Mouse (Mus musculus) kidney, postnatal 0 days (tissue): ENCODE results near the gene Arhgef17. TPM values are rescaled to one million over a fixed set of nuclear protein-coding genes. Genes with fewer than 3 reads are reported as not detected.

Experiments
- ATAC-seq: fragments of 200-750 bp; cut with Nextera tagmentation; replicated peaks from 2 replicates; pipeline ENCODE4 v1.8.0; 2017; ENCODE audit warnings: low read depth, moderate number of reproducible peaks, moderate TSS enrichment, moderate library complexity; ENCODE audit not compliant: low FRiP score
- DNase-seq: peaks from one replicate; pipeline ENCODE4 v3.0.0-alpha.2; 2016; ENCODE audit warnings: low spot score
- H3K27ac ChIP-seq: fragments of 300-500 bp; sonication (generic); 2 replicates; pipeline ENCODE4 v1.5.1; 2014; ENCODE audit warnings: mild to moderate bottlenecking
- H3K27me3 ChIP-seq: fragments of 300-500 bp; sonication (generic); 2 replicates; pipeline ENCODE4 v1.6.1; 2014; ENCODE audit warnings: low read length, mixed read lengths; ENCODE audit not compliant: insufficient read depth
- H3K36me3 ChIP-seq: fragments of 300-500 bp; sonication (generic); 2 replicates; pipeline ENCODE4 v1.6.1; 2014; ENCODE audit warnings: low read length, mixed read lengths; ENCODE audit not compliant: insufficient read depth
- H3K4me1 ChIP-seq: fragments of 300-500 bp; sonication (generic); replicated peaks from 2 replicates; pipeline ENCODE4 v1.6.1; 2014; ENCODE audit warnings: antibody characterized with exemption, low read length, mixed read lengths; ENCODE audit not compliant: insufficient read depth
- H3K4me2 ChIP-seq: fragments of 300-500 bp; sonication (generic); 2 replicates; pipeline ENCODE4 v1.6.1; 2014; ENCODE audit warnings: mild to moderate bottlenecking, low read length, moderate library complexity, mixed read lengths
- H3K4me3 ChIP-seq: fragments of 300-500 bp; sonication (generic); replicated peaks from 2 replicates; pipeline ENCODE4 v1.5.1; 2014; ENCODE audit warnings: low read depth, low read length
- H3K9ac ChIP-seq: fragments of 300-500 bp; sonication (generic); 2 replicates; pipeline ENCODE4 v1.6.1; 2014; ENCODE audit warnings: low read depth, low read length
- H3K9me3 ChIP-seq: fragments of 300-500 bp; sonication (generic); replicated peaks from 2 replicates; pipeline ENCODE4 v1.6.1; 2016; ENCODE audit warnings: low read length, inconsistent platforms, mixed read lengths
- CTCF ChIP-seq: IDR thresholded peaks from 2 replicates; pipeline ENCODE4 v1.5.1; 2016; ENCODE audit warnings: antibody characterized with exemption, low read depth, mild to moderate bottlenecking, moderate library complexity
- WGBS: fragments of 180-500 bp; shearing (Covaris S2); extraction: QIAGEN DNeasy Blood & Tissue Kit; methylation state at CpG from one replicate; pipeline ENCODE4 v1.1.7; 2014; 5-methylcytosine and 5-hydroxymethylcytosine counted together
- polyA plus RNA-seq: library from polyadenylated mRNA; unstranded; fragments of >200 nt; fragmentation: Nextera tagmentation; extraction: Ambion mirVana; gene quantifications from 2 replicates; pipeline ENCODE4 v1.2.1, GENCODE M21; 2015

Gene Arhgef17
- polyA plus RNA-seq, 1 experiment from 2014 or later, result 7.8 TPM

DNA sequence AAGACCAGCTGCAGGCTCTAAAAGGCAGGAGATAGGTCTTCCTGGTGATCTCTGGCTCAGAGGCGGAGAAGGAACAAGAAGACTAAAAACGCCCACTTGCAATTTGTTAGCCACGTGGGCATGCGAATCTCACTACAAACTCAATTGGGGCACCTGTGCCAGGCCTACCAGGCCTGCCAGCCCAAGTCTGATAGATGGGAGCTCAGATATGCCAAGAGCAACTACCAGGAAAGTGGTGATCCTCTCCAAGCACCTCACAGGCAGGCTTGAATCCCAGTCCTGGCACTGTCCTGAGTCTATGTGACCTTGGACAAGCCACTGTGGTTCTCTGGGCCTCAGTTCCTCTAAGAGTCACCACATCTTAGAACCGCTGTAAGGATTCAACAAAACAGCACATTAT is 70.7 kb downstream of the Arhgef17 start:
- Histone ChIP-seq H3K4me2 (no peak overlapping the region), H3K4me1 (no peaks in the 10 kb centered on the region), H3K27ac (no peak overlapping the region), H3K9ac (no peak overlapping the region), H3K36me3 (no peaks in the 10 kb centered on the region), H3K4me3 (no peak overlapping the region), H3K9me3 (no peaks in the 10 kb centered on the region), H3K27me3 (no peaks in the 10 kb centered on the region)
- DNase-seq, result no peak
- ATAC-seq, result no peak
- WGBS, result 93% methylated on average over 5 of the region's 5 CpGs
- TF ChIP-seq CTCF, result no peak

DNA sequence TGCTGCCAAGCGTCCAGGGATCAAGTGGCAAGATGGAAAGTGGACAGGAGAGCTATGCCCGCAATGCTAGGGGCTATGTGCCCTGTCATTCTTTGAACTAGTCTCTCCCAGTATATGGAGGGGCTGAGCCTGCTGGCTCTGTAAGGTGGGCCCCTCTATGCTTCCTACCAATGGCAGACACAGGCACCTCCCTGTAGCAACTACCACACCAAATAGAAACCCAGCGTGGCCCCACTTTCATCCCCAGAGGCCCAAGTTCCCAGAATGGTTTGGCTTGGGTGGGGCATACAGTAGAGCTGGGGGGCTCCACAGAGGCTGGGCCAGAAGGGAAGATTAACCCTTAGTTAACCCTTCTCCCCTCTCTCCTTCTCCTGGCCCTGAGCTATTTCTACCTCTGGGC is 71.5 kb downstream of the Arhgef17 start:
- ATAC-seq (no peak), DNase-seq (no peak)
- Histone ChIP-seq H3K36me3 (no peaks in the 10 kb centered on the region), H3K27ac (no peak overlapping the region), H3K4me2 (no peak overlapping the region), H3K4me3 (no peak overlapping the region), H3K9ac (no peak overlapping the region), H3K27me3 (no peaks in the 10 kb centered on the region), H3K4me1 (peaks cover 6% of the 10 kb centered on the region; the same call in 1 of the 2 replicates), H3K9me3 (no peaks in the 10 kb centered on the region)
- 85% methylated on average over 3 of the region's 3 CpGs for WGBS
- TF ChIP-seq CTCF, result no peak

- no peak overlapping the region for H3K9ac ChIP-seq
- no peaks in the 10 kb centered on the region for H3K9me3 ChIP-seq
- peak overlapping the region; percentile 70 for H3K27ac ChIP-seq
- no peaks in the 10 kb centered on the region for H3K27me3 ChIP-seq
- DNase-seq, result peak; percentile 79
- no peaks in the 10 kb centered on the region for H3K36me3 ChIP-seq
- H3K4me3 ChIP-seq, result no peak overlapping the region
- no peak for ATAC-seq
- no peak for TF ChIP-seq CTCF
- WGBS, result 53% methylated on average over 5 of the region's 5 CpGs
- peaks cover 21% of the 10 kb centered on the region for H3K4me1 ChIP-seq
- peak overlapping the region; percentile 10; the same call in 1 of the 2 replicates for H3K4me2 ChIP-seq
These were observed 75.9 kb downstream of the Arhgef17 start for GRCm38 (mm10) chr7:100855795-100856573.

DNA sequence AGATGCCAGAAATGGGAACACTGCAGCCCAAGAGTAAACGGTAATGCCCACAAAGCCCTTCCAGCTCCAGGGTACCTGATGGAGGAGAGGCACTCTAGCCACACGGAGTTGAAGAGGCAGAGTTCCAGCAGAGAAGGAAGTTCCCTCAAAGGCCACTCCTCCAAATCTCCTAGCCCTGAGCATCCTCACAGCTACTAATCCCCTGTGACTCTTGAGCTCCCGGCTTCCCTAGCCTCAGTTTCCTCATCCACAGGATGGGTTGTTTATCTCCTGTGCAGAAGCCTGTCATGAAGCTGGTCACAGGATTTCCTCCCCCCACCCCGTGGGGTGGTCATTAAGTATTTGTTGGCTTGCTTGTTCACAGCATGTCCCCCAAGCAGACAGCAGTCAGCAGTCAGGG is 76.6 kb downstream of the Arhgef17 start:
- H3K9ac ChIP-seq, result 0 out of 2 replicates have a peak overlapping the region, but pooled peaks have one; percentile 8
- 43% methylated on average over 4 of the region's 4 CpGs for WGBS
- ATAC-seq (no peak), DNase-seq (no peak)
- no peaks in the 10 kb centered on the region for H3K27me3 ChIP-seq
- peak overlapping the region; percentile 10; the same call in 1 of the 2 replicates for H3K4me2 ChIP-seq
- no peaks in the 10 kb centered on the region for H3K36me3 ChIP-seq
- no peak for TF ChIP-seq CTCF
- peaks cover 21% of the 10 kb centered on the region for H3K4me1 ChIP-seq
- H3K4me3 ChIP-seq, result no peak overlapping the region
- H3K9me3 ChIP-seq, result no peaks in the 10 kb centered on the region
- peak overlapping the region; percentile 70 for H3K27ac ChIP-seq

GRCm38 (mm10) chr7:100854861-100855260 is 77.0 kb downstream of the Arhgef17 start:
- Histone ChIP-seq H3K9ac (0 out of 2 replicates have a peak overlapping the region, but pooled peaks have one; percentile 8), H3K4me1 (peaks cover 21% of the 10 kb centered on the region), H3K9me3 (no peaks in the 10 kb centered on the region), H3K4me2 (no peak overlapping the region), H3K27me3 (no peaks in the 10 kb centered on the region), H3K4me3 (no peak overlapping the region), H3K27ac (no peak overlapping the region), H3K36me3 (no peaks in the 10 kb centered on the region)
- no peak for TF ChIP-seq CTCF
- no peak for DNase-seq
- ATAC-seq, result no peak
- 65% methylated on average over 5 of the region's 5 CpGs for WGBS

GRCm38 (mm10) chr7:100854137-100854814 is 77.6 kb downstream of the Arhgef17 start:
- no peak overlapping the region for H3K27ac ChIP-seq

More at GRCm38 (mm10) chr7:100854137-100854814, 77.6 kb downstream of the Arhgef17 start:
- no peak overlapping the region for H3K9ac ChIP-seq
- no peaks in the 10 kb centered on the region for H3K27me3 ChIP-seq
- H3K4me3 ChIP-seq, result no peak overlapping the region
- no peaks in the 10 kb centered on the region for H3K36me3 ChIP-seq
- no peaks in the 10 kb centered on the region for H3K9me3 ChIP-seq
- TF ChIP-seq CTCF, result no peak
- ATAC-seq (no peak), DNase-seq (no peak)
- WGBS, result 49% methylated on average over 6 of the region's 6 CpGs
- H3K4me2 ChIP-seq, result no peak overlapping the region
- peaks cover 21% of the 10 kb centered on the region for H3K4me1 ChIP-seq
